Mouse (Mus musculus): ENCODE data around the gene Stk11. TPM values are rescaled to one million over a fixed set of nuclear protein-coding genes. Genes with fewer than 3 reads are reported as not detected.

The Stk11 gene
- polyA plus RNA-seq, 1 experiment: 70.3 TPM

GRCm38 (mm10) chr10:80078366-80078765 is 37.2 kb upstream of the Stk11 start:
- TF ChIP-seq POLR2A (IDR thresholded peaks at IDR 0.05; ENCODE audit: insufficient read depth, low read length) (no peak), CTCF (IDR thresholded peaks at IDR 0.05; ENCODE audit: low read depth, low read length) (no peak), EP300 (IDR thresholded peaks at IDR 0.05; ENCODE audit: insufficient read depth, low read depth, low read length) (no peak)
- Histone ChIP-seq H3K27ac (ENCODE audit: insufficient read depth, low read length) (no peak overlapping the region), H3K4me1 (ENCODE audit: control insufficient read depth, insufficient read depth, low read length) (peaks cover 5% of the 10 kb centered on the region), H3K9me3 (replicated peaks; ENCODE audit: control insufficient read depth, insufficient read depth, low read length, poor library complexity, severe bottlenecking) (no peaks in the 10 kb centered on the region), H3K36me3 (ENCODE audit: control insufficient read depth, insufficient read depth, low read length, poor library complexity, severe bottlenecking) (0 out of 2 replicates have a peak, but pooled peaks cover 2% of the 10 kb centered on the region), H3K27me3 (ENCODE audit: control insufficient read depth, insufficient read depth, low read length, poor library complexity, severe bottlenecking) (no peaks in the 10 kb centered on the region), H3K4me3 (ENCODE audit: low read depth, low read length) (no peak overlapping the region), H3K9ac (ENCODE audit: low read depth, poor library complexity, severe bottlenecking) (no peak overlapping the region)

- TF ChIP-seq CTCF (IDR thresholded peaks at IDR 0.05; ENCODE audit: low read depth, low read length) (no peak), POLR2A (IDR thresholded peaks at IDR 0.05; ENCODE audit: insufficient read depth, low read length) (no peak), EP300 (IDR thresholded peaks at IDR 0.05; ENCODE audit: insufficient read depth, low read depth, low read length) (no peak)
- Histone ChIP-seq H3K9me3 (replicated peaks; ENCODE audit: control insufficient read depth, insufficient read depth, low read length, poor library complexity, severe bottlenecking) (no peaks in the 10 kb centered on the region), H3K27me3 (ENCODE audit: control insufficient read depth, insufficient read depth, low read length, poor library complexity, severe bottlenecking) (no peaks in the 10 kb centered on the region), H3K36me3 (ENCODE audit: control insufficient read depth, insufficient read depth, low read length, poor library complexity, severe bottlenecking) (peaks cover 2% of the 10 kb centered on the region; the same call in 1 of the 2 replicates), H3K27ac (ENCODE audit: insufficient read depth, low read length) (no peak overlapping the region), H3K4me1 (ENCODE audit: control insufficient read depth, insufficient read depth, low read length) (peaks cover 3% of the 10 kb centered on the region), H3K9ac (ENCODE audit: low read depth, poor library complexity, severe bottlenecking) (no peak overlapping the region), H3K4me3 (ENCODE audit: low read depth, low read length) (no peak overlapping the region)
Measured at GRCm38 (mm10) chr10:80080396-80081070, 35.1 kb upstream of the Stk11 start.

- Histone ChIP-seq H3K27ac (ENCODE audit: insufficient read depth, low read length) (no peak overlapping the region), H3K36me3 (ENCODE audit: control insufficient read depth, insufficient read depth, low read length, poor library complexity, severe bottlenecking) (peaks cover 2% of the 10 kb centered on the region; the same call in 1 of the 2 replicates), H3K4me1 (ENCODE audit: control insufficient read depth, insufficient read depth, low read length) (peaks cover 2% of the 10 kb centered on the region), H3K9me3 (replicated peaks; ENCODE audit: control insufficient read depth, insufficient read depth, low read length, poor library complexity, severe bottlenecking) (no peaks in the 10 kb centered on the region), H3K9ac (ENCODE audit: low read depth, poor library complexity, severe bottlenecking) (no peak overlapping the region), H3K4me3 (ENCODE audit: low read depth, low read length) (no peak overlapping the region), H3K27me3 (ENCODE audit: control insufficient read depth, insufficient read depth, low read length, poor library complexity, severe bottlenecking) (no peaks in the 10 kb centered on the region)
- TF ChIP-seq POLR2A (IDR thresholded peaks at IDR 0.05; ENCODE audit: insufficient read depth, low read length) (no peak), EP300 (IDR thresholded peaks at IDR 0.05; ENCODE audit: insufficient read depth, low read depth, low read length) (no peak), CTCF (IDR thresholded peaks at IDR 0.05; ENCODE audit: low read depth, low read length) (no peak)
Measured at GRCm38 (mm10) chr10:80081075-80081474, 34.5 kb upstream of the Stk11 start.

GRCm38 (mm10) chr10:80084817-80085487 is 30.7 kb upstream of the Stk11 start:
- no peak overlapping the region for H3K9ac ChIP-seq (ENCODE audit: low read depth, poor library complexity, severe bottlenecking)
- H3K4me3 ChIP-seq (ENCODE audit: low read depth, low read length): no peak overlapping the region
- no peaks in the 10 kb centered on the region; the same call in 1 of the 2 replicates for H3K36me3 ChIP-seq (ENCODE audit: control insufficient read depth, insufficient read depth, low read length, poor library complexity, severe bottlenecking)
- H3K27me3 ChIP-seq (ENCODE audit: control insufficient read depth, insufficient read depth, low read length, poor library complexity, severe bottlenecking): no peaks in the 10 kb centered on the region
- TF ChIP-seq POLR2A (IDR thresholded peaks at IDR 0.05; ENCODE audit: insufficient read depth, low read length) (no peak), CTCF (IDR thresholded peaks at IDR 0.05; ENCODE audit: low read depth, low read length) (no peak), EP300 (IDR thresholded peaks at IDR 0.05; ENCODE audit: insufficient read depth, low read depth, low read length) (no peak)
- no peaks in the 10 kb centered on the region for H3K9me3 ChIP-seq (replicated peaks; ENCODE audit: control insufficient read depth, insufficient read depth, low read length, poor library complexity, severe bottlenecking)
- no peak overlapping the region for H3K27ac ChIP-seq (ENCODE audit: insufficient read depth, low read length)
- no peaks in the 10 kb centered on the region for H3K4me1 ChIP-seq (ENCODE audit: control insufficient read depth, insufficient read depth, low read length)

GRCm38 (mm10) chr10:80086847-80087246 is 28.8 kb upstream of the Stk11 start:
- Histone ChIP-seq H3K4me3 (ENCODE audit: low read depth, low read length) (no peak overlapping the region), H3K27ac (ENCODE audit: insufficient read depth, low read length) (no peak overlapping the region), H3K4me1 (ENCODE audit: control insufficient read depth, insufficient read depth, low read length) (no peaks in the 10 kb centered on the region), H3K9me3 (replicated peaks; ENCODE audit: control insufficient read depth, insufficient read depth, low read length, poor library complexity, severe bottlenecking) (no peaks in the 10 kb centered on the region), H3K9ac (ENCODE audit: low read depth, poor library complexity, severe bottlenecking) (no peak overlapping the region), H3K36me3 (ENCODE audit: control insufficient read depth, insufficient read depth, low read length, poor library complexity, severe bottlenecking) (no peaks in the 10 kb centered on the region; the same call in 1 of the 2 replicates), H3K27me3 (ENCODE audit: control insufficient read depth, insufficient read depth, low read length, poor library complexity, severe bottlenecking) (no peaks in the 10 kb centered on the region)
- TF ChIP-seq EP300 (IDR thresholded peaks at IDR 0.05; ENCODE audit: insufficient read depth, low read depth, low read length) (no peak), POLR2A (IDR thresholded peaks at IDR 0.05; ENCODE audit: insufficient read depth, low read length) (no peak), CTCF (IDR thresholded peaks at IDR 0.05; ENCODE audit: low read depth, low read length) (no peak)

GRCm38 (mm10) chr10:80087483-80087882 is 28.1 kb upstream of the Stk11 start:
- H3K27me3 ChIP-seq (ENCODE audit: control insufficient read depth, insufficient read depth, low read length, poor library complexity, severe bottlenecking): no peaks in the 10 kb centered on the region
- no peak for TF ChIP-seq POLR2A (IDR thresholded peaks at IDR 0.05; ENCODE audit: insufficient read depth, low read length)
- TF ChIP-seq EP300 (IDR thresholded peaks at IDR 0.05; ENCODE audit: insufficient read depth, low read depth, low read length): no peak
- no peak for TF ChIP-seq CTCF (IDR thresholded peaks at IDR 0.05; ENCODE audit: low read depth, low read length)
- H3K36me3 ChIP-seq (ENCODE audit: control insufficient read depth, insufficient read depth, low read length, poor library complexity, severe bottlenecking): no peaks in the 10 kb centered on the region; the same call in 1 of the 2 replicates
- H3K4me3 ChIP-seq (ENCODE audit: low read depth, low read length): no peak overlapping the region
- no peaks in the 10 kb centered on the region for H3K9me3 ChIP-seq (replicated peaks; ENCODE audit: control insufficient read depth, insufficient read depth, low read length, poor library complexity, severe bottlenecking)
- no peaks in the 10 kb centered on the region for H3K4me1 ChIP-seq (ENCODE audit: control insufficient read depth, insufficient read depth, low read length)
- H3K9ac ChIP-seq (ENCODE audit: low read depth, poor library complexity, severe bottlenecking): no peak overlapping the region
- no peak overlapping the region for H3K27ac ChIP-seq (ENCODE audit: insufficient read depth, low read length)
